Mouse (Mus musculus) MEL (cell line): ENCODE data around the gene Mfsd2a. TPM values are rescaled to one million over a fixed set of nuclear protein-coding genes. Genes with fewer than 3 reads are reported as not detected.

ENCODE experiments used
- DNase-seq: peaks from one replicate; pipeline ENCODE4 v3.0.0; 2011; ENCODE audit warnings: low read depth, low spot score
- H3K27ac ChIP-seq: 2 replicates; pipeline ENCODE4 v1.5.1; 2012; ENCODE audit warnings: low read depth, mild to moderate bottlenecking, control low read depth, low read length, moderate library complexity; ENCODE audit not compliant: control insufficient read depth
- H3K27me3 ChIP-seq, 2 experiments: fragments of 150-350 bp in 1 of 2; sonication (generic) in 1 of 2; 2 replicates each; pipeline ENCODE4 v1.6.1; 2012; ENCODE audit warnings: low read length in 2 of 2, mild to moderate bottlenecking in 2 of 2, improper control_type of control experiment in 1 of 2, moderate library complexity in 1 of 2; ENCODE audit not compliant: insufficient read depth in 2 of 2, control insufficient read depth in 1 of 2
- H3K36me3 ChIP-seq, 2 experiments: 2 replicates each; pipeline ENCODE4 v1.6.1; 2012 to 2014; ENCODE audit warnings: low read length in 2 of 2, improper control_type of control experiment in 1 of 2, inconsistent platforms in 1 of 2, mild to moderate bottlenecking in 1 of 2; ENCODE audit not compliant: insufficient read depth in 2 of 2, control insufficient read depth in 1 of 2
- H3K4me1 ChIP-seq, 2 experiments: fragments of 150-350 bp in 1 of 2; sonication (generic) in 1 of 2; 2 replicates each; pipeline ENCODE4 v1.6.1; 2012; ENCODE audit warnings: low read length in 2 of 2, improper control_type of control experiment in 1 of 2, mild to moderate bottlenecking in 1 of 2; ENCODE audit not compliant: insufficient read depth in 2 of 2, control insufficient read depth in 1 of 2
- H3K4me3 ChIP-seq, 2 experiments: fragments of 150-350 bp in 1 of 2; sonication (generic) in 1 of 2; 2 replicates each; pipeline ENCODE4 v1.5.1; 2012; ENCODE audit warnings: low read depth in 2 of 2, low read length in 2 of 2, mild to moderate bottlenecking in 2 of 2, moderate library complexity in 2 of 2, control low read depth in 1 of 2, improper control_type of control experiment in 1 of 2; ENCODE audit not compliant: control insufficient read depth in 1 of 2, insufficient read depth in 1 of 2
- H3K79me2 ChIP-seq: 2 replicates; pipeline ENCODE4 v1.6.1; 2012; ENCODE audit warnings: mild to moderate bottlenecking, low read length, moderate library complexity; ENCODE audit not compliant: control insufficient read depth, poor library complexity, insufficient read depth
- H3K9ac ChIP-seq: 2 replicates; pipeline ENCODE4 v1.6.1; 2012; ENCODE audit warnings: low read depth, mild to moderate bottlenecking, control low read depth, low read length, moderate library complexity; ENCODE audit not compliant: control insufficient read depth, poor library complexity, severe bottlenecking
- H3K9me3 ChIP-seq: fragments of 150-350 bp; sonication (generic); replicated peaks from 2 replicates; pipeline ENCODE4 v1.6.1; 2012; ENCODE audit warnings: mild to moderate bottlenecking, low read length, improper control_type of control experiment, moderate library complexity; ENCODE audit not compliant: insufficient read depth
- EP300 ChIP-seq, 2 experiments: IDR thresholded peaks; 2 replicates each; pipeline ENCODE4 v1.6.1; 2011; ENCODE audit warnings: improper control_type of control experiment in 2 of 2, low read length in 2 of 2, low read depth in 1 of 2, mild to moderate bottlenecking in 1 of 2
- GATA1 ChIP-seq: IDR thresholded peaks from 2 replicates; pipeline ENCODE4 v1.6.1; 2011; ENCODE audit warnings: low read depth, low read length, improper control_type of control experiment
- JUND ChIP-seq: IDR thresholded peaks from 2 replicates; pipeline ENCODE4 v1.6.1; 2011; ENCODE audit warnings: low read depth, mild to moderate bottlenecking, improper control_type of control experiment, low read length
- MAX ChIP-seq: IDR thresholded peaks from 2 replicates; pipeline ENCODE4 v1.6.1; 2011; ENCODE audit warnings: low read length, improper control_type of control experiment
- POLR2AphosphoS2 ChIP-seq: IDR thresholded peaks from 2 replicates; pipeline ENCODE4 v1.6.1; 2011; ENCODE audit warnings: low read length, improper control_type of control experiment
- POLR2AphosphoS5 ChIP-seq: IDR thresholded peaks from 2 replicates; pipeline ENCODE4 v1.6.1; 2012; ENCODE audit warnings: low read depth, borderline replicate concordance, mild to moderate bottlenecking, inconsistent platforms, low read length, moderate library complexity, mixed read lengths
- RCOR1 ChIP-seq: IDR thresholded peaks from 2 replicates; pipeline ENCODE4 v1.6.1; 2012; ENCODE audit warnings: low read depth, mild to moderate bottlenecking, inconsistent platforms, low read length, improper control_type of control experiment
- SIN3A ChIP-seq: IDR thresholded peaks from 2 replicates; pipeline ENCODE4 v1.6.1; 2012; ENCODE audit warnings: low read length, improper control_type of control experiment, inconsistent platforms
- ZC3H11A ChIP-seq: IDR thresholded peaks from 2 replicates; pipeline ENCODE4 v1.6.1; 2012; ENCODE audit warnings: low read depth, mild to moderate bottlenecking, inconsistent platforms, low read length, improper control_type of control experiment
- ZNF384 ChIP-seq: IDR thresholded peaks from 2 replicates; pipeline ENCODE4 v1.6.1; 2012; ENCODE audit warnings: low read depth, mild to moderate bottlenecking, inconsistent platforms, low read length, improper control_type of control experiment
- polyA plus RNA-seq, 2 experiments: library from polyadenylated mRNA; stranded (reverse) in 1 of 2; unstranded in 1 of 2; fragments of >175 nt in 1 of 2; fragments of >200 nt in 1 of 2; gene quantifications; 2 replicates each; pipeline versions ENCODE4 v1.2.1 to v1.2.4; 2012; ENCODE audit warnings: low replicate concordance in 2 of 2, low read depth in 1 of 2; ENCODE audit not compliant: insufficient read length in 2 of 2, insufficient read depth in 1 of 2, missing spikeins in 1 of 2
- total RNA-seq: library from RNA; depleted of rRNA; stranded (reverse); fragments of 300-350 nt; gene quantifications from 2 replicates; pipeline ENCODE4 v1.2.3, GENCODE M21; 2012

Mfsd2a gene
- total and polyA plus RNA-seq, 3 experiments: 8.8 to 14.3 TPM; not detected in 1

DNA sequence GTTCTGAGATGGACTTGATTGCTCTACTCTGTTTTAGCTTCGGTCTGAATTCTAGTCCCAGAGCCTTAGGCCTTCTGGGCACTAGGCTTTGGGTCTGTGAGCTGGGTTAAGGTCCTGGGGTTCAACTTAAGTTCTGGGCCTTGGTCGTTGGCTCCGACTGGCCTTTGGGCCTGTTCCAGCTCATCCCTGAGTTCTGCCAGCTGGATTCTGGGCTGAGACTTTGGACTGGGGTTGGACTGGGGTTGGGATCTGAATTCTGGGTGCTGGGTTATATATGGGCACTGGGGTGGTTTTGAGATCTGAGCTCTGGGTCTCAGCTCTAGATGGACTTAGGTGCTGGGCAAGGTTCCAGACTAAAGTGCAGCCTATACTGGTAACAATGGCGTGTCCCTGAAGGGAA lies 10.2 kb upstream of the Mfsd2a start:
- Histone ChIP-seq H3K27ac (no peak overlapping the region), H3K27me3 (peaks cover 0 to 4% of the 10 kb centered on the region in 2 experiments), H3K4me1 (no peaks in the 10 kb centered on the region), H3K79me2 (no peaks in the 10 kb centered on the region), H3K9ac (no peak overlapping the region), H3K36me3 (no peaks in the 10 kb centered on the region), H3K4me3 (no peak overlapping the region), H3K9me3 (no peaks in the 10 kb centered on the region)
- TF ChIP-seq EP300 (IDR thresholded peaks at IDR 0.05; ENCODE audit: low read depth in 1 of 2, low read length in 2 of 2): no peak
- TF ChIP-seq POLR2AphosphoS5: no peak
- no peak for TF ChIP-seq RCOR1
- no peak for TF ChIP-seq MAX
- no peak for TF ChIP-seq POLR2AphosphoS2
- no peak for DNase-seq

DNA sequence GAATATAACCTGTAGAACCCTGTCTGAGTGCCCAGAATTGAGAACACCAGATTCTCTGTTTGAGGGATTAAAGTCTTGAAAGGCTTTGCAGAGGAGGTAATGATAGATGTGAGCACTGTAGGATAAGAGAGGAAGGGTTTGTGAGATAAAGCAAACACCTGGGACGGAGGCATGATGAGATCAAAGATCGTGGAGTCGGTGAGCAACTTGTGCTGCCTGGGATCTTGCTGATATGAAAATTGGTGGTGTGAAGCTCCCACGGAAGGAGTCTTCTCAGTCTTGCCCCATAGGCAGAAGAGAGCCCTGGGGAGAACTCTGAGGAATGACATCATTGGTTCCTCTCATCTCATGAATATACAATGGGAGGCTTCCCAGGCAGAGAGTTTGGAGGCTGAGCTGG lies 7.1 kb upstream of the Mfsd2a start:
- TF ChIP-seq GATA1 (0 out of 2 replicates have a peak, but pooled peaks have one; percentile 12), JUND (no peak), ZNF384 (no peak)

GRCm38 (mm10) chr4:122962751-122963150 lies 1.8 kb upstream of the Mfsd2a start:
- Histone ChIP-seq H3K9me3 (no peaks in the 10 kb centered on the region), H3K4me3 (no peak overlapping the region), H3K79me2 (peaks cover 5% of the 10 kb centered on the region), H3K36me3 (peaks cover 0 to 11% of the 10 kb centered on the region in 2 experiments; a peak in 2 of 4 replicates), H3K27ac (no peak overlapping the region), H3K9ac (no peak overlapping the region), H3K27me3 (no peaks in the 10 kb centered on the region), H3K4me1 (peaks cover 0 to 15% of the 10 kb centered on the region in 2 experiments; a peak in 3 of 4 replicates)
- DNase-seq: peak; percentile 43
- TF ChIP-seq SIN3A (0 out of 2 replicates have a peak, but pooled peaks have one; percentile 31), ZC3H11A (no peak)

More for the DNA sequence above, 7.1 kb upstream of the Mfsd2a start:
- Histone ChIP-seq H3K36me3 (no peaks in the 10 kb centered on the region), H3K4me3 (no peak overlapping the region), H3K9ac (no peak overlapping the region), H3K9me3 (no peaks in the 10 kb centered on the region), H3K79me2 (no peaks in the 10 kb centered on the region), H3K27ac (no peak overlapping the region), H3K4me1 (no peaks in the 10 kb centered on the region), H3K27me3 (no peaks in the 10 kb centered on the region)
- no peak for DNase-seq
